Mouse (Mus musculus) limb, embryonic 14.5 days (tissue): ENCODE measurements at regions not wholly inside any gene's neighbourhood (a gene's known extent, or its start where the extent isn't known, plus 50 kb on each side); places are given as distances from the start of the nearest gene placed in this dataset.
A peak's percentile ranks its signal among the peaks of the same experiment; 100 is the strongest.

Source experiments
- ATAC-seq: fragments of 200-750 bp; cut with Nextera tagmentation; 2 replicates; pipeline ENCODE4 v1.8.0; 2017; ENCODE audit warnings: low read depth, moderate number of reproducible peaks, moderate TSS enrichment; ENCODE audit not compliant: low FRiP score
- DNase-seq: peaks from one replicate; pipeline ENCODE4 v3.0.0-alpha.2; 2015; ENCODE audit warnings: low spot score
- H3K27ac ChIP-seq: fragments of 300-500 bp; sonication (generic); replicated peaks from 2 replicates; pipeline ENCODE4 v1.5.1; 2014; ENCODE audit warnings: low read depth, mild to moderate bottlenecking, low read length, moderate library complexity, mixed read lengths
- H3K27me3 ChIP-seq: fragments of 300-500 bp; sonication (generic); 2 replicates; pipeline ENCODE4 v1.6.1; 2014; ENCODE audit warnings: low read length, mixed read lengths; ENCODE audit not compliant: control insufficient read depth, insufficient read depth
- H3K36me3 ChIP-seq: fragments of 300-500 bp; sonication (generic); 2 replicates; pipeline ENCODE4 v1.6.1; 2014; ENCODE audit warnings: mild to moderate bottlenecking, low read length, moderate library complexity, mixed read lengths; ENCODE audit not compliant: control insufficient read depth, insufficient read depth
- H3K4me1 ChIP-seq: fragments of 300-500 bp; sonication (generic); 2 replicates; pipeline ENCODE4 v1.6.1; 2014; ENCODE audit warnings: antibody characterized with exemption, low read length, mixed read lengths; ENCODE audit not compliant: control insufficient read depth, insufficient read depth
- H3K4me2 ChIP-seq: fragments of 300-500 bp; sonication (generic); replicated peaks from 2 replicates; pipeline ENCODE4 v1.6.1; 2014; ENCODE audit warnings: low read depth, mild to moderate bottlenecking, low read length, moderate library complexity; ENCODE audit not compliant: severe bottlenecking
- H3K4me3 ChIP-seq: fragments of 300-500 bp; sonication (generic); replicated peaks from 2 replicates; pipeline ENCODE4 v1.5.1; 2014; ENCODE audit warnings: low read length
- H3K9ac ChIP-seq: fragments of 300-500 bp; sonication (generic); 2 replicates; pipeline ENCODE4 v1.6.1; 2014; ENCODE audit warnings: mild to moderate bottlenecking, low read depth, low read length, moderate library complexity; ENCODE audit not compliant: severe bottlenecking
- H3K9me3 ChIP-seq: fragments of 300-500 bp; sonication (generic); 2 replicates; pipeline ENCODE4 v1.6.1; 2016; ENCODE audit warnings: low read length; ENCODE audit not compliant: control insufficient read depth
- POLR2A ChIP-seq: fragments of 200-500 bp; IDR thresholded peaks from 2 replicates; pipeline ENCODE4 v1.8.0; 2012; ENCODE audit warnings: inconsistent platforms, mild to moderate bottlenecking, moderate library complexity, borderline replicate concordance; ENCODE audit not compliant: insufficient read depth, insufficient read length; ENCODE audit errors: extremely low read depth
- WGBS: fragments of 180-500 bp; shearing (Covaris S2); extraction: QIAGEN DNeasy Blood & Tissue Kit; methylation state at CpG from one replicate; pipeline ENCODE4 v1.1.7; 2014; 5-methylcytosine and 5-hydroxymethylcytosine counted together

GRCm38 (mm10) chr4:82120326-82120725, 585.2 kb downstream of the Nfib start:
- Histone ChIP-seq H3K4me2 (no peak overlapping the region), H3K36me3 (no peaks in the 10 kb centered on the region), H3K9me3 (no peaks in the 10 kb centered on the region), H3K4me1 (no peaks in the 10 kb centered on the region), H3K27ac (no peak overlapping the region), H3K4me3 (no peak overlapping the region), H3K27me3 (no peaks in the 10 kb centered on the region), H3K9ac (no peak overlapping the region)
- no peak for TF ChIP-seq POLR2A
- ATAC-seq (no peak), DNase-seq (no peak)
- 44% methylated on average over 1 of the region's 1 CpGs for WGBS

- H3K4me3 ChIP-seq = no peak overlapping the region
- DNase-seq (no peak), ATAC-seq (no peak)
- H3K4me1 ChIP-seq = peaks cover 11% of the 10 kb centered on the region
- no peaks in the 10 kb centered on the region for H3K9me3 ChIP-seq
- no peak overlapping the region for H3K4me2 ChIP-seq
- H3K27ac ChIP-seq = no peak overlapping the region
- no peak overlapping the region for H3K9ac ChIP-seq
- no peak for TF ChIP-seq POLR2A
- no peaks in the 10 kb centered on the region for H3K27me3 ChIP-seq
- no peaks in the 10 kb centered on the region for H3K36me3 ChIP-seq
- WGBS = 87% methylated on average over 1 of the region's 1 CpGs
Measured at GRCm38 (mm10) chr4:82101837-82102236, 603.7 kb downstream of the Nfib start.

GRCm38 (mm10) chr4:82099970-82100368, 605.6 kb downstream of the Nfib start:
- WGBS = 66% methylated on average over 6 of the region's 6 CpGs
- peak; percentile 48 for DNase-seq
- ATAC-seq = no peak
- no peak overlapping the region for H3K4me3 ChIP-seq
- no peak overlapping the region for H3K4me2 ChIP-seq
- no peaks in the 10 kb centered on the region for H3K36me3 ChIP-seq
- H3K27ac ChIP-seq = peak overlapping the region; percentile 70
- H3K9ac ChIP-seq = no peak overlapping the region
- no peaks in the 10 kb centered on the region for H3K9me3 ChIP-seq
- TF ChIP-seq POLR2A = no peak
- H3K4me1 ChIP-seq = peaks cover 11% of the 10 kb centered on the region
- H3K27me3 ChIP-seq = no peaks in the 10 kb centered on the region

- no peaks in the 10 kb centered on the region for H3K9me3 ChIP-seq
- 47% methylated on average over 13 of the region's 13 CpGs for WGBS
- ATAC-seq (peak; percentile 83), DNase-seq (peak; percentile 79)
- H3K4me1 ChIP-seq = peaks cover 11% of the 10 kb centered on the region
- H3K9ac ChIP-seq = no peak overlapping the region
- H3K27me3 ChIP-seq = no peaks in the 10 kb centered on the region
- peak overlapping the region; percentile 71 for H3K27ac ChIP-seq
- H3K36me3 ChIP-seq = no peaks in the 10 kb centered on the region
- no peak for TF ChIP-seq POLR2A
- no peak overlapping the region for H3K4me3 ChIP-seq
- no peak overlapping the region for H3K4me2 ChIP-seq
Measured at GRCm38 (mm10) chr4:82098986-82099969, 606.3 kb downstream of the Nfib start.

GRCm38 (mm10) chr4:82092296-82093230, 613.0 kb downstream of the Nfib start:
- Histone ChIP-seq H3K4me1 (peaks cover 11% of the 10 kb centered on the region), H3K9ac (no peak overlapping the region), H3K4me2 (no peak overlapping the region), H3K36me3 (no peaks in the 10 kb centered on the region), H3K4me3 (no peak overlapping the region), H3K9me3 (no peaks in the 10 kb centered on the region), H3K27ac (peak overlapping the region; percentile 53), H3K27me3 (no peaks in the 10 kb centered on the region)
- DNase-seq = peak; percentile 81
- TF ChIP-seq POLR2A = no peak
- peak; percentile 88 for ATAC-seq
- WGBS = 42% methylated on average over 5 of the region's 5 CpGs
